ENCODE assay signal across 8 mouse cellular contexts in the genomic region with DNA sequence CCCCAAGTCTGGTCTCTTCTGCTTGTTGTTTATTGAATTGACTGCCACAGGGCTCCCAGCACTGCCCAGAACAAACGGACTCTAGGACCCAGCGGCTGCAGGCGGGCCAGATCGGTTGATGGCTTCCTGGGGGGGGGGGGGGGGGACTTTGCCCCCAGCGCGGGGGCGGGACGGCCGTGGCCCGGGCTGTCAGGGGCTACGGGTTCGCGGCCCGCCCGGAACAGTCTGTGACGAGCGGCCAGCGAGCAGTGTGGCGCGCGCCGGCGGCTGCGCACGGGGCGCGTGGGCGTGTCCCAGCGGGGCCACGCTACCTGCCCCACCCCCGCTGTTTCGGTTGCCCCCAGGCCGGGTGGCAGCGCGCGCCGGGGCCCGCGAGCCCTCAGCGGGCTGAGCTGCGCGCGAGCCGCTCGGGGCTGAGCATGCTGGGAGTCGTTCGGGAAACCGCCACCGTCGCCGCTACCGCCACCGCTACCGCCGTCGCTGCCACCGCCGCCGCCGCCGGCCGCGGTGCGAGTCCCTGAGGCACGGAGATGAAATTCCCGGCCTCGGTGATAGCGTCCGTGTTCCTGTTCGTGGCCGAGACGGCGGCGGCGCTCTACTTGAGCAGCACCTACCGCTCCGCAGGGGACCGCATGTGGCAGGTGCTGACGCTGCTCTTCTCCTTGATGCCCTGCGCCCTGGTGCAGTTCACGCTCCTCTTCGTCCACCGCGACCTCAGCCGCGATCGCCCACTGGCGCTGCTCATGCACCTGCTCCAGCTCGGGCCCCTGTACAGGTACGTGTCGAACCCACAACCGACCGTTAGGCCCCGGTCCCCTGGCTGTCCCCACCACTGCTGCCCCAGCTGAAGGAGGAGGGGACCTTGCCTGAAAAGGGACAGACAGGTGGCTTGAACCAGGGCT. TPM values are rescaled to one million over a fixed set of nuclear protein-coding genes. Genes with fewer than 3 reads are reported as not detected.
DNase-seq lines count a peak whose midpoint lies in the region; ATAC-seq and TF ChIP-seq lines count a peak whose summit lies in the region.

Xk (plus strand) TSS at position 297 of the 902 bp plus-strand sequence.

- ATAC-seq in intestine, embryonic 16.5 days: peak; percentile 92
- peak; percentile 72 for ATAC-seq in limb, embryonic 11.5 days (ENCODE audit: insufficient number of reproducible peaks, low FRiP score, low TSS enrichment, low read depth)
- ATAC-seq in midbrain, embryonic 11.5 days (ENCODE audit: low FRiP score): peak; percentile 89

- TF ChIP-seq CTCF in small intestine, adult 2 months (IDR thresholded peaks at IDR 0.05; ENCODE audit: extremely low read depth, insufficient read length, insufficient replicate concordance, low read depth, low read length): no peak

- no peaks in the 10 kb centered on the region for H3K4me1 ChIP-seq in intestine, embryonic 16.5 days (ENCODE audit: control insufficient read depth, insufficient read depth, low read length)
- H3K4me1 ChIP-seq in limb, embryonic 11.5 days (ENCODE audit: control insufficient read depth, insufficient read depth, low read length): no peaks in the 10 kb centered on the region
- H3K4me1 ChIP-seq in midbrain, embryonic 11.5 days (ENCODE audit: control insufficient read depth, insufficient read depth, low read length): no peaks in the 10 kb centered on the region
- 0 out of 2 replicates have a peak, but pooled peaks cover 5% of the 10 kb centered on the region for H3K4me1 ChIP-seq in small intestine, adult 2 months (ENCODE audit: control insufficient read depth, insufficient read depth, insufficient read length, low read length)

- no peaks in the 10 kb centered on the region for H3K27me3 ChIP-seq in intestine, embryonic 16.5 days (replicated peaks; ENCODE audit: control insufficient read depth, insufficient read depth, low read length)
- H3K27me3 ChIP-seq in limb, embryonic 11.5 days (ENCODE audit: control insufficient read depth, insufficient read depth, low read length): 0 out of 2 replicates have a peak, but pooled peaks cover 3% of the 10 kb centered on the region
- no peaks in the 10 kb centered on the region for H3K27me3 ChIP-seq in midbrain, embryonic 11.5 days (ENCODE audit: control insufficient read depth, insufficient read depth, low read length)
- H3K27me3 ChIP-seq in small intestine, adult 2 months (ENCODE audit: control insufficient read depth, insufficient read depth, low read length): no peaks in the 10 kb centered on the region

- peak within 1 kb of the TSS; percentile 74 for H3K27ac ChIP-seq in intestine, embryonic 16.5 days (ENCODE audit: low read length)
- no peak within 1 kb of the TSS for H3K27ac ChIP-seq in limb, embryonic 11.5 days (replicated peaks; ENCODE audit: low read depth, low read length)
- H3K27ac ChIP-seq in midbrain, embryonic 11.5 days (ENCODE audit: low read depth, low read length): no peak within 1 kb of the TSS
- peak within 1 kb of the TSS; percentile 81 for H3K27ac ChIP-seq in small intestine, adult 2 months (ENCODE audit: insufficient read depth, low read depth, low read length)

- H3K9ac ChIP-seq in intestine, embryonic 16.5 days (ENCODE audit: low read depth, low read length): peak within 1 kb of the TSS; percentile 65
- H3K9ac ChIP-seq in limb, embryonic 11.5 days (ENCODE audit: low read length): peak within 1 kb of the TSS; percentile 22
- peak within 1 kb of the TSS; percentile 54 for H3K9ac ChIP-seq in midbrain, embryonic 11.5 days (ENCODE audit: low read length)

- 6% methylated on average over 68 of the region's 94 CpGs for WGBS in intestine, embryonic 16.5 days
- WGBS in limb, embryonic 11.5 days: 8% methylated on average over 70 of the region's 94 CpGs
- 15% methylated on average over 35 of the region's 94 CpGs for WGBS in midbrain, embryonic 11.5 days
- WGBS in small intestine, adult 2 months: 10% methylated on average over 71 of the region's 94 CpGs

- peak within 1 kb of the TSS; percentile 61 for H3K4me3 ChIP-seq in intestine, embryonic 16.5 days (ENCODE audit: low read length)
- peak within 1 kb of the TSS; percentile 45 for H3K4me3 ChIP-seq in limb, embryonic 11.5 days (ENCODE audit: low read depth, low read length)
- peak within 1 kb of the TSS; percentile 53 for H3K4me3 ChIP-seq in midbrain, embryonic 11.5 days (ENCODE audit: low read depth, low read length)
- peak within 1 kb of the TSS; percentile 91 for H3K4me3 ChIP-seq in small intestine, adult 2 months (ENCODE audit: low read depth, low read length)

- TF ChIP-seq POLR2A in small intestine, adult 2 months (IDR thresholded peaks at IDR 0.05; ENCODE audit: low read depth, low read length): no peak

- peak; percentile 62 for DNase-seq in adrenal gland, postnatal 10 days
- DNase-seq in embryo, embryonic 11.5 days (ENCODE audit: low read depth, low spot score): peak; percentile 24
- DNase-seq in gastrocnemius, postnatal 36 days: peak; percentile 16 to 35
- DNase-seq in limb, embryonic 11.5 days (ENCODE audit: low spot score): peak; percentile 65
- peak; percentile 88 for DNase-seq in midbrain, embryonic 11.5 days (ENCODE audit: low spot score, missing footprints)
- no peak for DNase-seq in adipocyte (ENCODE audit: low spot score)

- H3K36me3 ChIP-seq in intestine, embryonic 16.5 days (ENCODE audit: control insufficient read depth, insufficient read depth, low read length): no peaks in the 10 kb centered on the region
- H3K36me3 ChIP-seq in limb, embryonic 11.5 days (ENCODE audit: control insufficient read depth, insufficient read depth, low read length): no peaks in the 10 kb centered on the region
- no peaks in the 10 kb centered on the region for H3K36me3 ChIP-seq in midbrain, embryonic 11.5 days (ENCODE audit: control insufficient read depth, insufficient read depth, low read length)
- no peaks in the 10 kb centered on the region for H3K36me3 ChIP-seq in small intestine, adult 2 months (ENCODE audit: control insufficient read depth, insufficient read depth, low read length)

- peak within 1 kb of the TSS; percentile 40 for H3K4me2 ChIP-seq in intestine, embryonic 16.5 days (ENCODE audit: low read depth, low read length)
- peak within 1 kb of the TSS; percentile 46 for H3K4me2 ChIP-seq in limb, embryonic 11.5 days (ENCODE audit: low read depth, severe bottlenecking)
- peak within 1 kb of the TSS; percentile 49 for H3K4me2 ChIP-seq in midbrain, embryonic 11.5 days

- no peaks in the 10 kb centered on the region for H3K9me3 ChIP-seq in intestine, embryonic 16.5 days (ENCODE audit: control insufficient read depth, low read length)
- H3K9me3 ChIP-seq in limb, embryonic 11.5 days (ENCODE audit: control insufficient read depth, low read length): no peaks in the 10 kb centered on the region
- no peaks in the 10 kb centered on the region for H3K9me3 ChIP-seq in midbrain, embryonic 11.5 days (ENCODE audit: control insufficient read depth, low read length)

- intact Hi-C loops in gastrocnemius, postnatal 36 days (cut with DNase I): no loop called here

RNA-seq across cellular contexts. Expression of gene Xk, which starts in this region (rescaled TPM):
- 1 to 10 TPM; 2.2 to 2.8 TPM for total RNA-seq in adrenal gland, postnatal 10 days (2021)
- total RNA-seq in gastrocnemius, postnatal 36 days (2021): 1 to 10 TPM; 3.5 to 4.2 TPM
- polyA plus RNA-seq in intestine, embryonic 16.5 days (2015; fragmentation: Nextera tagmentation; extraction: Ambion mirVana): 3.8 and 4.2 TPM in 2 replicates
- 1.8 and 2.1 TPM in 2 replicates for polyA plus RNA-seq in limb, embryonic 11.5 days (2014; fragmentation: Nextera tagmentation; extraction: Ambion mirVana)
- polyA plus RNA-seq in midbrain, embryonic 11.5 days (2014; fragmentation: Nextera tagmentation; extraction: Ambion mirVana): 2.9 and 3.4 TPM in 2 replicates
- 3.7 and 10.1 TPM in 2 replicates for polyA plus RNA-seq in small intestine, adult 2 months (2012; rRNA removed)

Comparison
In these comparisons a context has a peak if more than half of its experiments do, and no peak if none do; other contexts are left out.
1. H3K27ac ChIP-seq: peak in intestine, embryonic 16.5 days (single experiment) and small intestine, adult 2 months (single experiment); none in limb, embryonic 11.5 days (single experiment) and midbrain, embryonic 11.5 days (single experiment).
2. Peak in every context shown above with its lines, with median percentiles within 50 percentile points of each other: ATAC-seq, H3K4me2 ChIP-seq, H3K4me3 ChIP-seq and H3K9ac ChIP-seq.